Mouse (Mus musculus): ENCODE measurements around the gene Otp. TPM values are rescaled to one million over a fixed set of nuclear protein-coding genes. Genes with fewer than 3 reads are reported as not detected.

Gene Otp
- under 1 TPM in 1 of 2 experiments, not detected in 1; 0.27 TPM for total RNA-seq (2021)
- long read RNA-seq, experiment 1, result 0 reads
- long read RNA-seq, experiment 2, result 0 reads

DNA sequence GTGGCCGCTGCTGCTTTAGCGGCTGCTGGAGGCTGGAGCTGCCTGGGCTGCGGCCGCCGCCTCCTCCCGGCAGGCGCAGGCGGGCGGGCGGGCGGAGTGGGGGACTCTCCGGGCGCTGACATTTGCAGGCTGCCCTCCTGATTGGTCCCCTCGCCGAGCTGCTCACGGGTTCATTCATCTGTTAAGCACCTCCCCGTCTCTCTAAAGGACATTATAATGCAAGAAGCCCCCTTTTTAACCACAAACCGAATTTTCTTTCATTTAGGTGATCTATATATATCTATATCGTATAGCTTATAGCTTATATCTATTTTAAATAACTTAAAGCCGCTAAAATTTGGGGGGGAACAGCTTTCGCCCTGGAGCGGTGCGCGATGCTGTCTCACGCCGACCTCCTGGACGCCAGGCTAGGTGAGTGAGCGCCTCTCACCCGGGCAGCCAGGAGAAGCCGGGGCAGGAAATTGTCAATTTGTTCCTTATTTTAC is at the start of gene Otp:
Otp (plus strand) TSS at position 207 of the 485 bp plus-strand sequence.
- DNase-seq (ENCODE audit: low spot score in 2 of 2), result no peak
- intact Hi-C loops (cut with DNase I), result no loop called here

- no peak for DNase-seq (ENCODE audit: low spot score in 2 of 2)
- intact Hi-C loops (cut with DNase I), result no loop called here
These were observed 49.0 kb upstream of the Otp start for GRCm38 (mm10) chr13:94826389-94826788.

DNA sequence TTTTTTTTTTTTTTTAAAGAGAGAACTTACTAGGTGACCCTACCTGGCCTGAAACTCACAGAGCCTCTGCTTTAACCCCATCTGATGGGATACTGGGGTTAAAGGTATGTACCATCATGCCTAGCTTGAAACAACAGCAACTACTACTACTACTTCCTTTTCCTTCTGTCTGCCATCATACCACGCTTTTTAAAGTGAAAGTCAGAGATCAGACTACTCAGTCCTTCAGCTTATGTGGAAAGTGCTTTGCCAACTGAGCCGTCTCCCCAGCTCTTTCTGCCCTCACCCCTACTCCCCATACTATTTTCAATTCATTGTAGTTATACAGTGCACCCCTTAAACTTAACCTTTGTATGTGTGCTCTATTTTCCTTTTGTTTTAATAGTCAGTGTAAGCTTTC is 48.4 kb upstream of the Otp start:
- intact Hi-C loops (cut with DNase I), result no loop called here
- no peak for DNase-seq (ENCODE audit: low spot score in 2 of 2)

DNA sequence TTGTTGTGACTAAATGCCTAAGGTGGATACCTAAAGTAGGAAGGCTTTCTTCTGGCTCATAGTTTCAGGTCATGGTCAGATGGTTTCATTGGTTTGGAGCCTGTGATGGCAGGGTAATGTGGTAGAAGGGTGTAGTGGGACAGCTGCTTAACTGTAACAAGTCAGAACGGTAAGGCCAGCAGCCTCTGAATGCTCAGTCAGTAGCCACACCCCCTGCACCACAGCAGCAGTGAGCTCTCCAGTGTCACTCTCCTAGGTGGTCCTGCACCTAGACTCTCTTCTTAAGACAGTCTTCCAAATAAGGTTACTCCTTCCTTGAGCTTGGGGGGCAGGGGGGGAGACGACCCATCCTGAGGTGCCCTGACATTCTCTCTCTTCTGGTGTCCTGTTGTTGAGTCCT is 47.6 kb upstream of the Otp start:
- DNase-seq (ENCODE audit: low spot score in 2 of 2), result no peak
- intact Hi-C loops (cut with DNase I), result no loop called here

GRCm38 (mm10) chr13:94838047-94838720 is 37.2 kb upstream of the Otp start:
- intact Hi-C loops (cut with DNase I), result no loop called here
- no peak for DNase-seq (ENCODE audit: low spot score in 2 of 2)

GRCm38 (mm10) chr13:94838756-94839337 is 36.6 kb upstream of the Otp start:
- peak in 1 of 2 experiments; percentile 22 for DNase-seq (ENCODE audit: low spot score in 2 of 2)
- intact Hi-C loops (cut with DNase I), result no loop called here

DNA sequence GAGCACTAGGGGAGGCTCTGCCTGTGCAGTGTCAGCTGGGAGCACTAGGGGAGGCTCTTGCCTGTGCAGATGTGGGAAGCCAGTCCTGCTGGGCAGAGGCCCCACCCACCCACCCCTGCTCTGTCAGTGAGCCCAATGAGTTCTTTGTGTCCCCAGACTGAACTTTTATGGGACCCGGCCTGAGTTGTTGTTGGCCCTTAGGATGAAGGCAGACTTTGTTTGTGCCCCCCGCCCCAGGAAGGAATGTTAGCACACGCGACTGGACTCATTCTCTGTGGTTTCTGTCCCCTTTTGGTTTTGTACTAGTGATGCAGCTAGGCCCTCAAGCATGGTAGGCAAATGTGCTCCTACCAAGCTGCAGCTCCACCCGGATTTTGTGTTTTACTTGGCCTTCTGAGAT is 32.2 kb upstream of the Otp start:
- no peak for DNase-seq (ENCODE audit: low spot score in 2 of 2)
- intact Hi-C loops (cut with DNase I), result no loop called here

GRCm38 (mm10) chr13:94847870-94848269 is 27.5 kb upstream of the Otp start:
- DNase-seq (ENCODE audit: low spot score in 2 of 2), result no peak
- intact Hi-C loops (cut with DNase I), result no loop called here

DNA sequence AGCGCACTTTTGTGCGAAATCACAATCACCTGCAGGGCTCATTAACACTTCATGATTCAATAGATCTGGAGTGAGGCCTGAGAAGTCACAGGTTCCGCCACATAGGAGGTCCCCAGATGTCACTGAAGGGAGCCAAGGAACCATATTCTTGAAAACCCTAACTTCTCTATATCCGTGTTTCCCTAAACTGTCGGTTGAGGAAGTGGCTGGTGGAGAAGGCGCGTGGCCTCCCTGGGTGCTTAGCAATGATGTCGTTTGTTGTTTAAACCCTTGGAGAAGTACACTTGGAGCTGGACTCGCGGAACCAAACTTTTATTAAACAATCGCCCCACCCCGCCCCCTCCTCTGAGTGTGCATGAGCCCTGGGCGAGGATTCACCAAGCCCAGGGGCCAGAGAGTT is 26.1 kb upstream of the Otp start:
- DNase-seq (ENCODE audit: low spot score in 2 of 2), result no peak
- intact Hi-C loops (cut with DNase I), result no loop called here

- intact Hi-C loops (cut with DNase I), result no loop called here
- DNase-seq (ENCODE audit: low spot score in 2 of 2), result no peak
These were observed 17.3 kb upstream of the Otp start for GRCm38 (mm10) chr13:94858016-94858575.

DNA sequence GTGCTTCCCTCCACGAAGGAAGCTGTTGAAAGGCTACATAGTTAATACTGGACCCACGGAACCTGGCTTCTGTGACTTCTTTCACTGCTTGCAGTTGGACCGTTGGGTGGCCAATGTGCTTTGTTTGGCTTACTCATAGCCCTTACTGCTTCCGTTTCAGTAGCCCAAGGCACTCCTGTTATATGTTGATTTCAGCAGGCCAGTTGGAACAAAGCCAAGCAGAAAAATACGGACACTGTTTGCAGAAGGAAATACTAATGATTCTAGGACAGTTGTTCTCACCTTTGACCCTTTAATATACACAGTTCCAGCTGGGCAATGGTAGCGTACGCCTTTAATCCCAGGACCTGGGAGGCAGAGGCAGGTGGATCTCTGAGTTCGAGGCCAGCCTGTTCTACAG is 16.1 kb upstream of the Otp start:
- no peak for DNase-seq (ENCODE audit: low spot score in 2 of 2)
- intact Hi-C loops (cut with DNase I), result no loop called here

DNA sequence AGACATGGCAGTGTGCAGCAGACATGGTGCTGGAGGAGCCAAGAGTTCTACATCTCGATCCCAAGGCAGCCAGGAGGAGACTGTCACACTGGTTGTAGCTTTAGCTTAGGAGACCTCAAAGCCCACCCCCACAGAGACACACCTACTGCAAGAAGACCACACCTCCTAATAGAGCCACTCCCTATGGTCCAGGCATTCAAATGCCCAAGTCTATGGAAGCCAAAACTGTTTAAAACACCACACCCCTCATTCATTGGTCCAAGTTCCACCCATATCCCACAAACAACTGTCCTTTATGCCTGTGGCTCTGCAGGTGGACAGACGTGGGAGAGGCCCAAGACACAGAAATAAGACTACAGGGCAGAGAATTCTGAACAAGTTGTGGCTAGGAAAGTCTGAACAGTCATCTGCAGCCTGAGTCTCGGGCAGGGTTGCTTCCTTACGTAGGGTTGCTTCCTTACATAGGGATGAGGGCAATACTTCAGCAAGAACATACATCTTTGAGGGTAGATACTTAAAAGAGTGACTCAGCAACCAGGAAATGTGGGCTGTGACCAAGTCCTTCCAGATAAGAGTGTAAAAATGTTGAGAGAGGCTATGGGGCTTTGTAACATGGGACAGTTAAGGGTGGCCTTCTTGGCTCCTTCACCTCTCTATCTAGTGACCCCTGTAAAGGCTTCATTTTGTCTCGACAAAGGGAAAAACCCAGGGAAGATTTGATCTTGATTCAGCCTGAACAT is 12.7 kb upstream of the Otp start:
- DNase-seq (ENCODE audit: low spot score in 2 of 2), result no peak
- intact Hi-C loops (cut with DNase I), result no loop called here

- intact Hi-C loops (cut with DNase I), result no loop called here
- no peak for DNase-seq (ENCODE audit: low spot score in 2 of 2)
These were observed 8.5 kb upstream of the Otp start for GRCm38 (mm10) chr13:94866906-94867305.

- intact Hi-C loops (cut with DNase I), result no loop called here
- DNase-seq (ENCODE audit: low spot score in 2 of 2), result no peak
These were observed 7.6 kb upstream of the Otp start for GRCm38 (mm10) chr13:94867772-94868171.

DNA sequence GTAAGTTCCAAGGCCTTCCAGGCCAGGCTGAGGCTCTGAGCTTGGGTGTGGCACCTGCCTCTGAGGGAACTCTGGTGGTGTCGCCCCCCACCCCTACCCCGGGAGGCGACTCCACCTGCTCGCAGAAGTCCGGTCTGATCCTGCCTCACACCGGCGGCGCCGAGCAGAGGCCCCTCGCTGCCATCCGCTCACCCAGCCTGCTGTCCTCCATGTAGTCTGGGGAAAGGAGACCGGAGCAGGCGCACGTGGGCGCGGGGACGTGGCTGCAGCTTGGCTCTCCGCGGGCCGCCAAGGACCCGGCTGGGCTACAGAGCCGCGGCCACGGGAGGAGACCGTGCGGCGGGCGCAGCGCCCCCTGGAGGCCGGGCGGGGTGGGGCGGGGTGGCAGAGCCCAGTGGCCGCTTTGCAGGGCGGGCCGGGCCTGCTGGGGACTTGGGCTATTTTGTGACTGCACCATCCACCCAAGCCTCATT is 6.9 kb upstream of the Otp start:
- DNase-seq (ENCODE audit: low spot score in 2 of 2), result peak in 1 of 2 experiments; percentile 12
- intact Hi-C loops (cut with DNase I), result no loop called here

DNA sequence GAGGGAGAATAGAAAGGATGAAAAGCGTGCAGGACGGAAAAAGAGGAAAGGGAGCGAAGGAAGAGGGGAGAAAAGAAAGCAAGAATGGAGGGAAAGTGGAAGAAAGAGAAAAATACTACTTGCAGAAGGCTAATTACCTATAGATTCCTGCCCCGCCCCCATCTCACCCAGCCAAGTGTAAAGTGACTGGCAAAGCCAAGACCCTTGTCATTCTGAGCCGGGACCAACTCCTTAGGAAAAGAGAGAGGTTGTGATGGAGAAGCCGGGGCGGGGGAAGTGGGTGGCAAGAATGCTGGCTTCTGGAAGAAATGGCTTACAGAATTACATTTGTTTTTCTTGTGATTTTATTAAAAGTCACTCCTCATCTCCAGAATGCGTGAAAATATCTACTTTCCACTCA is 5.9 kb upstream of the Otp start:
- intact Hi-C loops (cut with DNase I), result no loop called here
- DNase-seq (ENCODE audit: low spot score in 2 of 2), result no peak

- intact Hi-C loops (cut with DNase I), result loop anchor here (5.0 kb wide), 1 partner anchor 163 kb away; no protein-coding TSS in a partner anchor
- DNase-seq (ENCODE audit: low spot score in 2 of 2), result no peak
These were observed 5.3 kb upstream of the Otp start for GRCm38 (mm10) chr13:94870071-94870460.

- no peak for DNase-seq (ENCODE audit: low spot score in 2 of 2)
- intact Hi-C loops (cut with DNase I), result loop anchor here (5.0 kb wide), 1 partner anchor 163 kb away; no protein-coding TSS in a partner anchor
These were observed 4.8 kb upstream of the Otp start for GRCm38 (mm10) chr13:94870461-94871186.

GRCm38 (mm10) chr13:94871806-94872320 is 3.5 kb upstream of the Otp start:
- DNase-seq (ENCODE audit: low spot score in 2 of 2), result no peak
- intact Hi-C loops (cut with DNase I), result loop anchor here (5.0 kb wide), 1 partner anchor 165 kb away; no protein-coding TSS in a partner anchor
